8 mouse cellular contexts compared by ENCODE assay signal in the genomic region with DNA sequence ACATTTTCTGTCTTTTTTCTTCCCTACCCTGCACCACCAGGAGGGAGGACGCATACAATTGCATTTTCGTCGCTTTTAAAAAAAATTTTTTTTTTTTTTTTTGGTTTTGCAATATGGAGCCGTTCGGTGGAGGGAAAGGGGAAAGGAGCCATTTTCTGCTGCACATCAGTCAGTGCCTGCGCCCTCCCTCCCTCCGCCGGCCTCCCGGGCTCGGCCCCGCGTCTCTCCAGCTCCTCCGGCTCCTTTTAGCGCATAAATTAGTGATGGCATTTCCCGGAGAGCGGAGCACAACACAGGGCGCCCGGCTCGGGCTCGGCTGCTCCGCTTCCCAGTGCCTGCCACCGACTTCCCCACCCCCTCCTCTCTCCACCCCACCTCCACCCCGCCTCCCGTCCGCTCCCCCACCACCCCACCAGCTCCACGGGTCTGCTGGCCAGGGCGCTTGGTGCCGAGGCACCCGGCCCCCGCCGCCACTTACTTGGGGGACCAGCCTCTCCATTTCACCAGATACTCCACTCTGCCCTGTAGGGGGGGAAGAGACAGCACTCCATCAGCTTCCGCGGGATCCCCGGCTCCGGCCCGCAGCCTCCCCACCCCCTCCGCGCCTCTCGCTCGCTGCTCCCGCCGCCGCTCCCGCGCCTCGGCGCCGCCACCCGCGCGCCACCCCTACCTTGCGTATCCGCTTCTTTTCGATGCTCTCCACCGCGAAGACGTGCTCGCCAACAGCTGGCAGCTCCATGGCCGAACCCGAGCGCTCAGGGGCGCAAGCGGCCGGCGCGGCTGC. TPM values are rescaled to one million over a fixed set of nuclear protein-coding genes. Genes with fewer than 3 reads are reported as not detected.
A peak's percentile ranks its signal among the peaks of the same experiment; 100 is the strongest.
DNase-seq lines count a peak whose midpoint lies in the region; ATAC-seq and TF ChIP-seq lines count a peak whose summit lies in the region.

No protein-coding gene starts in this region.

- no peaks in the 10 kb centered on the region for H3K27me3 ChIP-seq in Patski
- peaks cover 21% of the 10 kb centered on the region for H3K27me3 ChIP-seq in hindbrain, postnatal 0 days (ENCODE audit: insufficient read depth, low read length)

- ATAC-seq in Patski, result peak; percentile 10
- ATAC-seq in hindbrain, postnatal 0 days, result peak; percentile 54
- ATAC-seq in granulocyte monocyte progenitor cell, adult 5-6 weeks (replicated peaks; ENCODE audit: poor library complexity, severe bottlenecking), result no peak

- peak overlapping the region; percentile 92 for H3K27ac ChIP-seq in gastrocnemius, adult 2 months
- peak overlapping the region; percentile 97 for H3K27ac ChIP-seq in hindbrain, postnatal 0 days
- H3K27ac ChIP-seq in macrophage, result peak overlapping the region; percentile 81

- H3K4me1 ChIP-seq in hindbrain, postnatal 0 days (ENCODE audit: insufficient read depth, low read length), result peaks cover 40% of the 10 kb centered on the region

- CTCF ChIA-PET in Patski (lab: Charles Lee), result interaction anchor here (1.2 to 2.4 kb wide), 4 partner anchors 34 to 103 kb away, joined by 3 to 7 read pairs (median 4); no protein-coding TSS in a partner anchor

- H3K4me3 ChIP-seq in gastrocnemius, adult 2 months, result peak overlapping the region; percentile 85
- peak overlapping the region; percentile 72 for H3K4me3 ChIP-seq in hindbrain, postnatal 0 days (ENCODE audit: low read length)
- H3K4me3 ChIP-seq in macrophage (ENCODE audit: inconsistent target), result peak overlapping the region; percentile 62

- DNase-seq in Patski (ENCODE audit: low read depth, low spot score), result peak; percentile 24
- DNase-seq in cerebellum, postnatal 10 days, result peak; percentile 83 to 84
- peak; percentile 77 for DNase-seq in gastrocnemius, adult 2 months
- peak; percentile 81 for DNase-seq in hindbrain, postnatal 0 days (ENCODE audit: low spot score)
- peak; percentile 64 to 72 for DNase-seq in left cerebral cortex, adult 18-20 months (ENCODE audit: low spot score in 2 of 2)
- DNase-seq in right cerebral cortex, postnatal 4 days, result peak; percentile 68

- H3K4me2 ChIP-seq in hindbrain, postnatal 0 days (ENCODE audit: low read depth, low read length), result peak overlapping the region; percentile 94

- WGBS in hindbrain, postnatal 0 days, result under 1% methylated on average over 51 of the region's 66 CpGs
- 2% methylated on average over 52 of the region's 66 CpGs for WGBS in macrophage (ENCODE audit: missing documents)

- in situ Hi-C loops in Patski (cut with MboI; ENCODE audit: low pct_unique_long_range_greater_than_20kb), result no loop called here

- H3K79me2 ChIP-seq in macrophage (ENCODE audit: inconsistent target), result peaks cover 26% of the 10 kb centered on the region; the same call in 1 of the 2 replicates

- POLR2A ChIA-PET in Patski (lab: Charles Lee), result interaction anchor here (0.6 to 2.0 kb wide), 12 partner anchors 9 to 105 kb away, joined by 3 to 16 read pairs (median 4); partner anchors contain the start of gene Cbx8

- peaks cover 18% of the 10 kb centered on the region for H3K36me3 ChIP-seq in hindbrain, postnatal 0 days (ENCODE audit: insufficient read depth, low read length)
- peaks cover 3% of the 10 kb centered on the region; the same call in 1 of the 2 replicates for H3K36me3 ChIP-seq in macrophage (ENCODE audit: inconsistent target)

- no peaks in the 10 kb centered on the region for H3K9me3 ChIP-seq in hindbrain, postnatal 0 days (ENCODE audit: low read length)

- H3K9ac ChIP-seq in hindbrain, postnatal 0 days (replicated peaks; ENCODE audit: low read length), result peak overlapping the region; percentile 86

- intact Hi-C loops in gastrocnemius, adult 2 months (cut with DNase I), result loop anchor here (2.0 to 5.0 kb wide), 4 partner anchors 35 to 102 kb away; partner anchors contain the start of gene Cbx8

- TF ChIP-seq CTCF in Patski (IDR thresholded peaks at IDR 0.05), result no peak
- no peak for TF ChIP-seq CTCF in gastrocnemius, adult 2 months (IDR thresholded peaks at IDR 0.05)
- no peak; the same call in none of the 2 replicates for TF ChIP-seq CTCF in hindbrain, postnatal 0 days (IDR thresholded peaks at IDR 0.05; ENCODE audit: low read depth)

RNA-seq across cellular contexts. Expression of gene Cbx4, which starts 0.6 kb away (rescaled TPM):
- polyA plus RNA-seq in Patski (2021) (22.0 TPM), macrophage (2018) (7.4 to 14.3 TPM (median 12.7 TPM) in 3 replicates)
- total RNA-seq in gastrocnemius, adult 2 months (2021), result 1 to 10 TPM; 2.1 to 2.2 TPM
- 33.6 and 41.3 TPM in 2 replicates for total RNA-seq in hindbrain, postnatal 0 days (2014; rRNA removed)
- polyA plus RNA-seq in hindbrain, postnatal 0 days (2015; fragmentation: Nextera tagmentation; extraction: Ambion mirVana), result 22.4 and 23.7 TPM in 2 replicates
- total RNA-seq in left cerebral cortex, adult 18-20 months (2021), result 10 to 100 TPM; 46.0 to 49.9 TPM
- total RNA-seq in macrophage (2018; cell fraction: chromatin; rRNA removed), result 10 to 100 TPM in 18 of 26 experiments, 1 to 10 TPM in 8; 7.2 to 24.5 (median 12.8) TPM
- total RNA-seq in macrophage (2018; cell fraction: cytosol; rRNA removed), result 10 to 100 TPM in 19 of 26 experiments, 1 to 10 TPM in 7; 6.3 to 19.9 (median 12.3) TPM
- 10 to 100 TPM in 22 of 26 experiments, 1 to 10 TPM in 4; 6.3 to 21.9 (median 13.6) TPM for total RNA-seq in macrophage (2018; cell fraction: nucleus; rRNA removed)
- total RNA-seq in granulocyte monocyte progenitor cell, adult 5-6 weeks (2014; fragmentation: Nextera tagmentation), result 15.8 and 18.8 TPM in 2 replicates
- total RNA-seq in granulocyte monocyte progenitor cell, adult 5-6 weeks (2017), result 27.4 and 38.2 TPM in 2 replicates

RNA-seq across cellular contexts. Expression of gene Cbx8, which starts 44.7 kb away (rescaled TPM):
- polyA plus RNA-seq in Patski (2021) (14.6 TPM), macrophage (2018) (3.4 to 4.0 TPM (median 3.6 TPM) in 3 replicates)
- 1 to 10 TPM; 1.5 to 1.6 TPM for total RNA-seq in gastrocnemius, adult 2 months (2021)
- total RNA-seq in hindbrain, postnatal 0 days (2014; rRNA removed), result 10.0 and 11.4 TPM in 2 replicates
- polyA plus RNA-seq in hindbrain, postnatal 0 days (2015; fragmentation: Nextera tagmentation; extraction: Ambion mirVana), result 6.5 and 7.6 TPM in 2 replicates
- 10 to 100 TPM in 1 of 2 experiments, 1 to 10 TPM in 1; 8.3 to 13.3 TPM for total RNA-seq in left cerebral cortex, adult 18-20 months (2021)
- total RNA-seq in macrophage (2018; cell fraction: chromatin; rRNA removed), result 1 to 10 TPM in 11 of 26 experiments, under 1 TPM in 7, not detected in 8; 0.25 to 6.3 (median 1.3) TPM
- total RNA-seq in macrophage (2018; cell fraction: cytosol; rRNA removed), result 1 to 10 TPM in 18 of 26 experiments, under 1 TPM in 8; 0.10 to 5.8 (median 2.4) TPM
- 1 to 10 TPM in 12 of 26 experiments, under 1 TPM in 13, not detected in 1; 0.12 to 4.7 (median 0.99) TPM for total RNA-seq in macrophage (2018; cell fraction: nucleus; rRNA removed)
- 3.6 TPM in 2 replicates for total RNA-seq in granulocyte monocyte progenitor cell, adult 5-6 weeks (2014; fragmentation: Nextera tagmentation)
- total RNA-seq in granulocyte monocyte progenitor cell, adult 5-6 weeks (2017), result 1.5 and 3.2 TPM in 2 replicates

Comparison
In these comparisons a context has a peak if more than half of its experiments do, and no peak if none do; other contexts are left out.
1. DNase-seq: peak in every context shown above with its lines; median percentile 84 in cerebellum, postnatal 10 days; 81 in hindbrain, postnatal 0 days; 77 in gastrocnemius, adult 2 months; 68 in left cerebral cortex, adult 18-20 months; 68 in right cerebral cortex, postnatal 4 days; 24 in Patski.
2. RNA of gene Cbx4, which starts 0.6 kb away (total RNA-seq): 46.0 to 49.9 TPM in left cerebral cortex, adult 18-20 months, 15.8 to 38.2 TPM in granulocyte monocyte progenitor cell, adult 5-6 weeks and 33.6 to 41.3 TPM in hindbrain, postnatal 0 days; 2.1 to 2.2 TPM in gastrocnemius, adult 2 months; every median in the first group is over 4 times any median in the second.
3. Peak in every context shown above with its lines, with median percentiles within 50 percentile points of each other: H3K27ac ChIP-seq and H3K4me3 ChIP-seq.